Mouse (Mus musculus) C2C12 (cell line): ENCODE measurements around the gene Med21.

ENCODE experiments used
- CTCF ChIP-seq: IDR thresholded peaks from one replicate; pipeline ENCODE4 v1.5.1; 2011; ENCODE audit not compliant: control insufficient read depth, insufficient read depth, insufficient read length
- MAX ChIP-seq: IDR thresholded peaks from one replicate; pipeline ENCODE4 v1.6.1; 2011; ENCODE audit warnings: mild to moderate bottlenecking, control low read depth
- MYOG ChIP-seq: IDR thresholded peaks from one replicate; pipeline ENCODE4 v1.6.1; 2011; ENCODE audit not compliant: control insufficient read depth, insufficient read length; ENCODE audit errors: extremely low read depth

- TF ChIP-seq CTCF (no peak), MAX (no peak), MYOG (no peak)
These were observed 29.6 kb upstream of the Med21 start for GRCm38 (mm10) chr6:146612736-146613135.
